Mouse (Mus musculus) testis, postnatal 10 days (tissue): Measurements from ENCODE around the gene Gm49388.
A peak's percentile ranks its signal among the peaks of the same experiment; 100 is the strongest.

Source experiments
- DNase-seq: peaks from one replicate; pipeline ENCODE4 v3.0.0; 2021; ENCODE audit warnings: low spot score

Gm49388 gene

GRCm38 (mm10) chr7:127785308-127785707 lies at the start of gene Gm49388:
Gm49388 (plus strand) TSS chr7:127785608.
- no peak for DNase-seq

GRCm38 (mm10) chr7:127744366-127745045 lies 40.9 kb upstream of the Gm49388 start, which contains the start of gene Fbxl19:
Fbxl19 (plus strand) TSS chr7:127744543.
- DNase-seq = peak; percentile 91

- DNase-seq = peak; percentile 89
Measured at GRCm38 (mm10) chr7:127745251-127745651, 40.2 kb upstream of the Gm49388 start.

- DNase-seq = peak; percentile 95
Measured at GRCm38 (mm10) chr7:127745652-127746493, 39.5 kb upstream of the Gm49388 start.

GRCm38 (mm10) chr7:127746494-127747491 lies 38.6 kb upstream of the Gm49388 start:
- peak; percentile 80 for DNase-seq

GRCm38 (mm10) chr7:127747559-127748234 lies 37.7 kb upstream of the Gm49388 start:
- no peak for DNase-seq

GRCm38 (mm10) chr7:127748235-127748560 lies 37.2 kb upstream of the Gm49388 start:
- DNase-seq = no peak

GRCm38 (mm10) chr7:127750131-127751127 lies 35.0 kb upstream of the Gm49388 start:
- DNase-seq = no peak

- DNase-seq = no peak
Measured at GRCm38 (mm10) chr7:127751619-127752018, 33.8 kb upstream of the Gm49388 start.

GRCm38 (mm10) chr7:127752069-127752468 lies 33.3 kb upstream of the Gm49388 start:
- no peak for DNase-seq

- DNase-seq = no peak
Measured at GRCm38 (mm10) chr7:127753158-127753557, 32.2 kb upstream of the Gm49388 start.

- no peak for DNase-seq
Measured at GRCm38 (mm10) chr7:127753741-127754140, 31.7 kb upstream of the Gm49388 start.

GRCm38 (mm10) chr7:127759716-127760115 lies 25.7 kb upstream of the Gm49388 start:
- DNase-seq = no peak

GRCm38 (mm10) chr7:127760478-127760877 lies 24.9 kb upstream of the Gm49388 start:
- DNase-seq = no peak

GRCm38 (mm10) chr7:127761026-127761425 lies 24.4 kb upstream of the Gm49388 start:
- DNase-seq = peak; percentile 84

GRCm38 (mm10) chr7:127763642-127764041 lies 21.8 kb upstream of the Gm49388 start:
- DNase-seq = no peak

- no peak for DNase-seq
Measured at GRCm38 (mm10) chr7:127765756-127766155, 19.7 kb upstream of the Gm49388 start.

- DNase-seq = no peak
Measured at GRCm38 (mm10) chr7:127766851-127767609, 18.4 kb upstream of the Gm49388 start.

- DNase-seq = no peak
Measured at GRCm38 (mm10) chr7:127767671-127768345, 17.6 kb upstream of the Gm49388 start.
